Mouse (Mus musculus) liver, adult 2 months (tissue): ENCODE measurements around the gene Slc28a3.

Experiments
- CTCF ChIP-seq: fragments of 200-500 bp; IDR thresholded peaks from 2 replicates; pipeline ENCODE4 v1.5.1; 2011; ENCODE audit warnings: low read depth, low read length, control low read depth
- POLR2A ChIP-seq: fragments of 200-500 bp; IDR thresholded peaks from 2 replicates; pipeline ENCODE4 v1.6.1; 2011; ENCODE audit warnings: low read length, control low read depth; ENCODE audit not compliant: insufficient read depth; ENCODE audit errors: extremely low read depth

- TF ChIP-seq POLR2A (no peak), CTCF (no peak)
These were observed 12.1 kb downstream of the Slc28a3 start for GRCm38 (mm10) chr13:58598578-58598977.
